Mouse (Mus musculus): Measurements from ENCODE around the gene Fpr3. TPM values are rescaled to one million over a fixed set of nuclear protein-coding genes. Genes with fewer than 3 reads are reported as not detected.
A peak's percentile ranks its signal among the peaks of the same experiment; 100 is the strongest.
"Not testable (repeated sequence)": the region's sequence is repeated elsewhere in the genome, so short reads cannot be mapped to it uniquely, and the experiment has no call there.

Gene Fpr3
- not detected for polyA plus RNA-seq (2017; shearing (Covaris generic))

- ATAC-seq, result no peak
These were observed at the start of gene Fpr3, which contains the start of gene Fpr2 for GRCm38 (mm10) chr17:17887774-17888248. Gene Fpr3, plus strand, starts transcription at chr17:17887852. Gene Fpr2, plus strand, starts transcription at chr17:17887824.

- ATAC-seq, result peak; percentile 95
These were observed 49.5 kb upstream of the Fpr3 start for GRCm38 (mm10) chr17:17837919-17838701.

- ATAC-seq, result no peak
These were observed 48.4 kb upstream of the Fpr3 start for GRCm38 (mm10) chr17:17839276-17839675.

GRCm38 (mm10) chr17:17840796-17841195 is 46.9 kb upstream of the Fpr3 start:
- ATAC-seq, result no peak

- no peak for ATAC-seq
These were observed 44.0 kb upstream of the Fpr3 start for GRCm38 (mm10) chr17:17843534-17844261.

GRCm38 (mm10) chr17:17844606-17845005 is 43.0 kb upstream of the Fpr3 start:
- not testable (repeated sequence) for ATAC-seq

GRCm38 (mm10) chr17:17845187-17846027 is 42.2 kb upstream of the Fpr3 start:
- peak; percentile 76 for ATAC-seq

- ATAC-seq, result no peak
These were observed 38.7 kb upstream of the Fpr3 start for GRCm38 (mm10) chr17:17848988-17849387.

- ATAC-seq, result no peak
These were observed 37.5 kb upstream of the Fpr3 start for GRCm38 (mm10) chr17:17849906-17850712.

GRCm38 (mm10) chr17:17855064-17855838 is 32.4 kb upstream of the Fpr3 start, which contains the start of gene Has1:
Gene Has1, minus strand, starts transcription at chr17:17855205.
- no peak for ATAC-seq

- no peak for ATAC-seq
These were observed 31.0 kb upstream of the Fpr3 start for GRCm38 (mm10) chr17:17856612-17857011.

GRCm38 (mm10) chr17:17857446-17857845 is 30.2 kb upstream of the Fpr3 start:
- no peak for ATAC-seq

GRCm38 (mm10) chr17:17860110-17860509 is 27.5 kb upstream of the Fpr3 start:
- ATAC-seq, result peak; percentile 73

- ATAC-seq, result no peak
These were observed 25.3 kb upstream of the Fpr3 start for GRCm38 (mm10) chr17:17862360-17862759.

GRCm38 (mm10) chr17:17865168-17865567 is 22.5 kb upstream of the Fpr3 start:
- ATAC-seq, result no peak

- no peak for ATAC-seq
These were observed 20.7 kb upstream of the Fpr3 start for GRCm38 (mm10) chr17:17866801-17867469.

- peak; percentile 14 for ATAC-seq
These were observed 16.6 kb upstream of the Fpr3 start for GRCm38 (mm10) chr17:17870892-17871550.

GRCm38 (mm10) chr17:17871697-17872096 is 16.0 kb upstream of the Fpr3 start:
- peak; percentile 56 for ATAC-seq

GRCm38 (mm10) chr17:17879347-17879746 is 8.3 kb upstream of the Fpr3 start:
- ATAC-seq, result no peak

GRCm38 (mm10) chr17:17882672-17883071 is 5.0 kb upstream of the Fpr3 start:
- no peak for ATAC-seq

All from CD4-positive, CD25-positive, alpha-beta regulatory T cell, adult 4 months (primary cell).